Mouse (Mus musculus): ENCODE measurements around the gene Plaa.

Plaa gene

DNA sequence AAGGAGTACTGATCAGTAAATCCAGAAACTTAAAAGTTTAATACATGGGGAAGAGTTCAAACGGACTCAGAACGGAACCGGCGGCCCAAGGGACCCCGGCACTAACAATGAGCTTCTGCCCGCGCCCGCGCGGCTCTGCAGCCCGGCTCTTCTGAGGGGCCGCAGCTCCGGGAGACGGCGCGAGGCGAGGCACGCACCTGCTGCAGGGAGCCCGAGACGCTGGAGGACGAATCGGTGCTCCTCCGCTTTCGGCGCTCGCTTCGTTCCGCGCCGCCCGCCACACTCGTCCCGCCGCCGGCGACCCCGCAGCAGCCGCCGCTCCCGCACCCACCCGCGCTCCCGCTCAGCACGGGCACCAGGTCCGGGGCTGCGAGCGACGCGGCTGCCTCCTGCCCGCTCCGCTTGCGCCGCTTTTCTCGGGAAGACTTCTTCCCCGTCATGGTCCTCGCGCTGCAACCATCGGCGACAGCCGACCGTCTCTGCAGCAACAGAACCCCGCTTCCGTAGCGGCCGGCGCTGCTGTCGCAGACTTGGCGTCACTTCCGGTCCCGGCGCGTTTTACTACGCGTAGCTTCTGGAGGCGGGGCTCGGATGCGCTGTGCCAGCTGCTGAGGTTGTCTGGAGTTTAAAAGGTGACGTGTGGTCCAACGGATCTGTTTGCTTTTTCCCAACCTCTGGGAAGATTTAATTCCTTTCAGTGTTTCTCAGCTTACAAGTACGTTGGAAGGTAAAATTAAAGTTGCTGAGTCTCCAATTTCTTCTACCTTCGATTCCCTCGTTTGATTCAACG lies 46.6 kb downstream of the Plaa start, which contains the start of the genes Gm10306 and Caap1:
TSS of gene Gm10306 (plus strand) at position 282 of the 790 bp plus-strand sequence.
TSS of gene Caap1 (minus strand) at position 532 of the 790 bp plus-strand sequence.
- DNase-seq (ENCODE audit: low read depth, low spot score) = peak; percentile 82

GRCm38 (mm10) chr4:94554955-94555494 lies 48.0 kb downstream of the Plaa start:
- no peak for DNase-seq (ENCODE audit: low read depth, low spot score)

DNA sequence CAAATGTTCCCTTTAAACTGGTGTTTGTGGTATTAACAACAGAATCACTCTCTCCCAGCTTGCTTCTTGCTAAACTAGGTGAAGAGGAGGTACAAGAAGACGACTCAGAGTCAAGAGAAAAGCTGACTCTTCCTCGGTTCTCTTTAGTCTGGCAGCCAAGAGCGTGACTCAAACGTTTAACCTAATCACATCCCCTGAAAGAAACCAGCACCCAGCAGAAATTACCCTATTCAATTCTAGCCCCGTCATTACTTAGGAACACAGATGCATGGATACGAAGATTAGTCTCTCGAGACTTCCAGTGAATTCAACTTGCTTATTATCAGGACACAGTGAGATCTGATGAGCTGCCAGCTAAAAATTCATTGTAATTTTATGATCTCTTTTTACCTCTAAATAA lies 58.7 kb downstream of the Plaa start:
- DNase-seq (ENCODE audit: low read depth, low spot score) = no peak

- no peak for DNase-seq (ENCODE audit: low read depth, low spot score)
These were observed 60.0 kb downstream of the Plaa start for GRCm38 (mm10) chr4:94543041-94543440.

DNA sequence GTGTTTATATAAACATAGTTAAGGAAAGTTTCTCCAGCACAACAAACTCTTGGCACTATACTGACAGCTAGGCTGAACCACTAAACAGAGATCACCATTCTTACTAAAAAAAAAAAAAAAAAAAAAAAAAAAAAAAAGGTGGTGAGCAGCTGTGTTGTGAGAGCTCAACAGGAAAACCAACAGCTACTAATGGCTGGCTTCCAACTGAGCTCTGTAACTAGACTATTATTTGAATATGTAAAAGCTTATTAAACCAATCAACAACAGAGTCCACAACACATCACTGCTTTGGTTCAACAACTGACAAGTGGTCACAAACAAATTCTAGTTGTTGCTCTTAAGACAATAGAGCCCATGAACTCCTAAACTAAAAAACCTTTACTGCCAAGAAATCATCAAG lies 69.8 kb downstream of the Plaa start:
- DNase-seq (ENCODE audit: low read depth, low spot score) = no peak

DNA sequence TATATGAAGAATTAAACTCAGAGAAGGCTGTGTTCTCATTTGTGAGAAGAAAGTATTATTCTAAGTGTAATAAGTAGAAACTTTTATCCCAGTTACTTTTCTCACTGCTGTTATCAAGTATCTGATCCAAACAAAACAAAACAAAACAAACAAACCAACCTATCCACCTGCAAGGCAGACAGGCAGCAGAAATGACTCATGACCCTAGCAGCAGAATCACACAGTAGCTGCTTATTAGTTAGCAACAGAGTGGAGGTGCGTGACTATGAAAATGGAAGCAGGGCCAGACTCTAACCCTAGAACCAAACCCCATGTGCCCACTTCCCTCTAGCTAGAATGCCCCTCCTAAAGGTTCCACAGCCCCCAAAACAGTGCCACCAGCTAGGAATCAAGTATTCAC lies 73.6 kb downstream of the Plaa start:
- DNase-seq (ENCODE audit: low read depth, low spot score) = no peak

DNA sequence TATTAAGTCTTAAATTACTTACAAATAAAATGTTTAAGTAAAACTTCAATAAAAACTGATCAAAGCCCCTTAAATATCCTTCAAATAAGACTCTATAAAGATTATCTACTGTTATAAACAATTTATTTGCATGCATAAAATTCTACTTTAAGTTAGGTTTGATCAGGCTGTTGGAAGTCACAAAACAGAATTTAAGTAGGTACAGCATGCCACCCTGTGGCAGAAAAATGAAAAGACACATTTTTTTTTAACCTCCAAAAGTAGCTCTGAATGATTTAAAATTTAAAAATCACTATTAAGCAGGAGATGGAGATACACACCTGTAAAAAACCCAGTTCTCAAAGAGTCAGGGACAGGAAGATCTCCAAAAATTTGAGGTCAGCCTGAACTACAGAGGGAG lies 79.7 kb downstream of the Plaa start:
- no peak for DNase-seq (ENCODE audit: low read depth, low spot score)

DNA sequence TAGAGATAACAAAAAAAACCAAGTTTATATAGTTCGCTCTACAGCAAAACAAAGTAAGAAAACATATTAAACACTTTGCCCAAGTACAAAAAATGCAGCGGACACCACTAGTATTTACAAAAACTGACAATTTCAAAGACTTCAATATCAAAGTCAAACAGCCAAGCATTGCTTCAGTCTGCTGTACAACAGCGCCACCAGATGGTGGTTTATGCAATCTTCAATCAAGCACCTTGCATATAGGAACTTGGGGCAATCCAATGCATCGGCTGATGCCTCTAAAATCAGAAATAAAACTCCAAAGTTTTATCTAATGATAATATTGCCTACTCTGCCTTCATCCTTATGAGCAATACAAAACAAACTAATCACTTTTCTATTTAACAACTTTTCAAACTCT lies 85.4 kb downstream of the Plaa start:
- peak; percentile 50 for DNase-seq (ENCODE audit: low read depth, low spot score)
